Mouse (Mus musculus): ENCODE measurements around the gene Inca1. TPM values are rescaled to one million over a fixed set of nuclear protein-coding genes. Genes with fewer than 3 reads are reported as not detected.
A peak's percentile ranks its signal among the peaks of the same experiment; 100 is the strongest.

Inca1 gene
- total RNA-seq, 2 experiments from 2014 or later, result 3.7 to 4.3 TPM

- DNase-seq (ENCODE audit: low spot score in 2 of 2), result no peak
Measured at GRCm38 (mm10) chr11:70653345-70654197, 46.4 kb downstream of the Inca1 start.

DNA sequence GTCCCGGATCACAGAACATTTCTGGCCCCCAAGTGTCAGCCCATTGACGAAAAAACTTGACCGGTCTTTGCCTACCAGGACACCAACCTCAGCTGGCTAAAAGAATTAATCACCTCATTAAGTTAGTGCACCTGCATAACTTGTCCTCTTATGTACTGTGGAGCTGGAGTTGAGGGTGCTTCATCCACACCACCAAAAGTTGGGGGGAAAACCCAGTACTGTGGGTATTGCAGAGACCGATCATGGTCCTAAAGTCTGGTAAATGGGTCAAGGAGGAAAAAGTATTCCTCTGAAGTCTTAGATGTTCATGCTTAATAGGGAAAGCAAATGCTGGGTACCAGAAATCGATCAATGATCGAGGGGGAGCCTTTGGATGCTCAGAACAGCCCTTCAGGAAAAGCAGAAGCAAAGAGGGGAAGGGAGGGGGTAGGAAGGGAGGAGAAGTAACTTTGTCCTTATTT, 47.0 kb downstream of the Inca1 start:
- DNase-seq (ENCODE audit: low spot score in 2 of 2), result no peak

- no peak for DNase-seq (ENCODE audit: low spot score in 2 of 2)
Measured at GRCm38 (mm10) chr11:70652029-70652883, 47.7 kb downstream of the Inca1 start.

- DNase-seq (ENCODE audit: low spot score in 2 of 2), result peak in 1 of 2 experiments; percentile 3
Measured at GRCm38 (mm10) chr11:70651391-70651790, 48.6 kb downstream of the Inca1 start.

GRCm38 (mm10) chr11:70650322-70651175, 49.4 kb downstream of the Inca1 start:
- DNase-seq (ENCODE audit: low spot score in 2 of 2), result peak in 1 of 2 experiments; percentile 13

- no peak for DNase-seq (ENCODE audit: low spot score in 2 of 2)
Measured at GRCm38 (mm10) chr11:70649185-70649734, 50.7 kb downstream of the Inca1 start.

GRCm38 (mm10) chr11:70648512-70648911, 51.4 kb downstream of the Inca1 start:
- DNase-seq (ENCODE audit: low spot score in 2 of 2), result no peak

DNA sequence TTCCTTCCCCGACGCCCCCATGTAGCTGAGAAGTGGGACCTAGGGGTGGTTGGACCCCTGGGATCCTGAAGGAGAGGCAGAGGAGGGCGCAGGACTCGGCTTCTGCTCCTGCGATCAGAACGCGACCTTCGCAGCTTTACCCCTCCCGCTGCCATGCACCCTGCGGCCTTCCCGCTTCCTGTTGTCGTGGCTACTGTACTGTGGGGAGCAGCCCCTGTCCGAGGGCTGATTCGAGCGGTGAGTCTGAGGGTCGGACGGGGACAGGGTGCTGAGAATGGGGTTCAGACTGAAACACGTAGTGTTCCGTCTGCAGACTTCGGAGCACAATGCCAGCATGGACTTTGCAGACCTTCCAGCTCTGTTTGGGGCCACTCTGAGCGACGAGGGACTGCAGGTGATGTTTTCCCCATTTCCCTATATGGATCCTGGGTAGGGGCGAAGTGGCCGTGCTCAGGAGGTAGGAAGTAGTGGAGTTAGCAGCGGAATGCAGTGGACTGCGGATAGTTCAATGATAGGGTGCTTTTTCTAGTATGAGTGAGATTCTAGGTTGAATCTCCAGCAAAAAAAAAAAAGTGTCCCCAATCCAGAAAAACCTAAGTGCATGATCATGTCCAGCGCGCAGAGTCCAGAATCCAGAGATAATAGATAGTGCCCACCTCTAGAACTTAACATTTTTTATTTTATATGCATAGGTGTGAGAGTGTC, 52.1 kb downstream of the Inca1 start:
- no peak for DNase-seq (ENCODE audit: low spot score in 2 of 2)

DNA sequence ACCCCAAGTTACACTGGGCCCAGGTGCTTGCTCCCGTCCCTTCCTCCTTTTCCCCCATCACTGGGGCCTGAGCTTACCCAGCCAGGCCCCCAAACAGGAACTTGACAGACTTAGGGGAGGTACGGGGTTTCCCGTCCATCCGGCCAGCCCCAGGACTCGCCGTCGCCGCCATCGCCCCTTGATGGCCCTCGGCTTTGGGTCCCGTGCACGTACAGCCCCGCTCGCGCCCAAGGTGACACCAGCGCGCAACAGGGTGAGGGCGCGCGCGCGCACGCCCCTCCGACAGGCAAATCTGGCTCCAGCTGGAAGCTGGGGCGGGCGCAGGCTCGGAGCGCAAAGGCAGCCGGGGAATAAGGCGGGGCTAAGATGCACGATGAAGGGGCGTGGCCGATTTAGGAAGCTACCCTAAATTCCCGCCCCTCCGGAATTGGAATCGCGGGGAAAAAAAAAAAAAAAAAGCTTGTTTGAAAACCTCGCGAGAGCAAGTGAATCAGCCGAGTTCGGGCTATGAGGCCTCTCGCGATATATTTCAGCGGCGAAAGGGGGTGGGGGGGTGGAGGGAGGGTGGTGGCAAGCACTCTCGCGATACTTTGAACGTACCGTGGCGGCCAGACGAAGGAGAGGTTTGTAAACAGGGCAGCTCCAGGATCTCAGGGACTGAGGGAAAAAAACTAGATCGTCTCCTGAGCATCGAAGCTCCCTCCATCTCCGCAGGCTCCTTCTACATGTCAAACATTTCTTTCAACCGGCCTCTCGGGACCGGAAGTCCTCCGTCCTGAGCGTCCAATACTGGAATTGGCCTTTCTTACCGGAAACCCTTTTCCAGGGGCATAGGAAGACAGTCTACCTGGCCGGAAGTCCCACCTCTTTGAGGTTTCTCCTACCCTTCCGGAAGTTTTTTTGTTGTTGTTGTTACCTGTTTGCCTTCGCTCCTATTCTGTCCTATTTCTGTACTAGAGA, 53.0 kb downstream of the Inca1 start, which contains the start of the genes Rnf167 and Slc25a11:
TSS of gene Rnf167 (plus strand) at position 545 of the 960 bp plus-strand sequence.
TSS of gene Slc25a11 (minus strand) at position 789 of the 960 bp plus-strand sequence.
- DNase-seq (ENCODE audit: low spot score in 2 of 2), result peak; percentile 94 to 98

DNA sequence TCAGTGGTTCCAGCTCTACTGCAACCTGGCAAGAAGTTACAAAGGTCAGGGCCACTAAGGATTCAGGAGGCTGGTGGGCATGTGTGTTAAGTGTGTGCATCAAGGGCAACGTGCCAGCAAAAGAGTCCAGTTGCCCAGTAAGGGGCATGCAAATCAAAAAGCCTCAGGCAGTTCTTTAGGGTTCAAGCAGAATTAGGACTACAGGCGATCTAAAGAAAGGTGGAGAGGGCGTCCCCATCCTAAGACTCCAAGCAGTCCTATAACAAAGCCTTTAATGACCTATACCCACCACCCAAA, 53.7 kb downstream of the Inca1 start:
- DNase-seq (ENCODE audit: low spot score in 2 of 2), result no peak

- no peak for DNase-seq (ENCODE audit: low spot score in 2 of 2)
Measured at GRCm38 (mm10) chr11:70645461-70646258, 54.3 kb downstream of the Inca1 start.

GRCm38 (mm10) chr11:70644564-70645103, 55.3 kb downstream of the Inca1 start:
- no peak for DNase-seq (ENCODE audit: low spot score in 2 of 2)

GRCm38 (mm10) chr11:70643051-70643450, 56.9 kb downstream of the Inca1 start:
- DNase-seq (ENCODE audit: low spot score in 2 of 2), result no peak

- DNase-seq (ENCODE audit: low spot score in 2 of 2), result no peak
Measured at GRCm38 (mm10) chr11:70641241-70641640, 58.7 kb downstream of the Inca1 start.

DNA sequence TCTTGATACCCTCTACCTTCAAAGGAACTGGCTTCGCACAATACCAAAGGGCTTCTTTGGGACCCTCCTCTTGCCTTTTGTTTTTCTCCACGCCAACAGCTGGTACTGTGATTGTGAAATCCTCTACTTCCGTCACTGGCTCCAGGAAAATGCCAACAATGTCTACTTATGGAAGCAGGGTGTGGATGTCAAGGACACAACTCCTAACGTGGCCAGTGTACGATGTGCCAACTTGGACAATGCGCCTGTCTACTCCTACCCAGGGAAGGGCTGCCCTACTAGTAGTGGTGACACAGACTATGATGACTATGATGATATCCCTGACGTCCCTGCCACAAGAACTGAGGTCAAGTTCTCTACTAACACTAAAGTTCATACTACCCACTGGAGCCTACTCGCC, 60.0 kb downstream of the Inca1 start:
- no peak for DNase-seq (ENCODE audit: low spot score in 2 of 2)

DNA sequence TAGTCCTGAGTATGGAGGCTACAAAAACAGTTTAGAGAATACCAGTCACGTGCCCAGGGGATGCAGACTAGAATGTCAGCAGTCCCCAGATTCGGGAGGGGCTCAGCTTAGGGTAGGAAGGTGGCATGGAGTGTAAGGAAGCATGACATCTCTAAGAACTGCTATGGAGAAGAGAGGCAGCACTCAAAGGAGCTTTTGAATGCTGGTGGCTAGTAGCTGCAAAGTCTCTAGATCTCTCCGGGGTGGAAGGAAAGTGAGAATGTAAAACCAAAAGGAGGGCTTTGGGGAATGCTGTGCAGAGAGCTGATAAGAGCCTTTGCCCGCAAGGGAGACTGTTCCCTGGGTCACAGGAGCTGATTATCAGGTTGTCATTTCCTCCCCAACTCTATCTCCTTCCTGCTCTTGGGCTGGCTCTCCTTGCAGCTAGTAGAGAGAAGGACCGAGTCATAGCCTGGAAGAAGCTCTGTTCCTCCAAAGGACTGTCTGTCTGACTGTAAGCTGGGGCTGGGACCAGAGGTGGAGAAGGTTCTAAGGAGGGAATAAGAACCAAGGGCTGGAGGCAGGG, 61.2 kb downstream of the Inca1 start, which contains the start of gene Gp1ba:
TSS of gene Gp1ba (plus strand) at position 409 of the 565 bp plus-strand sequence.
- DNase-seq (ENCODE audit: low spot score in 2 of 2), result no peak

All from layer of hippocampus, adult 18-20 months (tissue).